Mouse (Mus musculus): ENCODE measurements around the gene Grem1. TPM values are rescaled to one million over a fixed set of nuclear protein-coding genes. Genes with fewer than 3 reads are reported as not detected.

The Grem1 gene
- polyA plus RNA-seq (2015; fragmentation: Nextera tagmentation; extraction: Ambion mirVana): 11.0 and 15.8 TPM in 2 replicates

GRCm38 (mm10) chr2:113758311-113759161 is at the start of gene Grem1:
TSS of gene Grem1 (minus strand) at chr2:113758646.
- peak within 1 kb of the TSS; percentile 43 for H3K4me3 ChIP-seq (ENCODE audit: low read depth, low read length)
- H3K27me3 ChIP-seq (replicated peaks; ENCODE audit: control insufficient read depth, insufficient read depth, low read length): peaks cover 30% of the 10 kb centered on the region
- H3K27ac ChIP-seq (ENCODE audit: low read depth, low read length): peak within 1 kb of the TSS; percentile 15; the same call in 1 of the 2 replicates
- peak within 1 kb of the TSS; percentile 66 for H3K4me2 ChIP-seq (replicated peaks; ENCODE audit: low read depth)
- no peaks in the 10 kb centered on the region for H3K36me3 ChIP-seq (ENCODE audit: control insufficient read depth, insufficient read depth)
- 0 out of 2 replicates have a peak within 1 kb of the TSS, but pooled peaks have one; percentile 17 for H3K9ac ChIP-seq (ENCODE audit: low read depth, low read length)
- no peak for TF ChIP-seq CTCF (IDR thresholded peaks at IDR 0.05; ENCODE audit: low read depth)
- H3K4me1 ChIP-seq (replicated peaks; ENCODE audit: control insufficient read depth, insufficient read depth, low read length): no peaks in the 10 kb centered on the region
- WGBS: 1% methylated on average over 63 of the region's 64 CpGs
- 0 out of 2 replicates have a peak, but pooled peaks have one; percentile 13 for ATAC-seq
- H3K9me3 ChIP-seq (ENCODE audit: control insufficient read depth): no peaks in the 10 kb centered on the region

- Histone ChIP-seq H3K9ac (ENCODE audit: low read depth, low read length) (no peak overlapping the region), H3K36me3 (ENCODE audit: control insufficient read depth, insufficient read depth) (no peaks in the 10 kb centered on the region), H3K4me1 (replicated peaks; ENCODE audit: control insufficient read depth, insufficient read depth, low read length) (no peaks in the 10 kb centered on the region), H3K27me3 (replicated peaks; ENCODE audit: control insufficient read depth, insufficient read depth, low read length) (no peaks in the 10 kb centered on the region), H3K27ac (ENCODE audit: low read depth, low read length) (no peak overlapping the region), H3K4me2 (replicated peaks; ENCODE audit: low read depth) (no peak overlapping the region), H3K9me3 (ENCODE audit: control insufficient read depth) (no peaks in the 10 kb centered on the region), H3K4me3 (ENCODE audit: low read depth, low read length) (no peak overlapping the region)
- no peak for ATAC-seq
- TF ChIP-seq CTCF (IDR thresholded peaks at IDR 0.05; ENCODE audit: low read depth): peak; percentile 84
- 22% methylated on average over 9 of the region's 9 CpGs for WGBS
These were observed 49.2 kb upstream of the Grem1 start for GRCm38 (mm10) chr2:113807640-113808039.

GRCm38 (mm10) chr2:113806851-113807577 is 48.6 kb upstream of the Grem1 start:
- no peak for TF ChIP-seq CTCF (IDR thresholded peaks at IDR 0.05; ENCODE audit: low read depth)
- Histone ChIP-seq H3K4me2 (replicated peaks; ENCODE audit: low read depth) (no peak overlapping the region), H3K36me3 (ENCODE audit: control insufficient read depth, insufficient read depth) (no peaks in the 10 kb centered on the region), H3K9ac (ENCODE audit: low read depth, low read length) (no peak overlapping the region), H3K9me3 (ENCODE audit: control insufficient read depth) (no peaks in the 10 kb centered on the region), H3K4me1 (replicated peaks; ENCODE audit: control insufficient read depth, insufficient read depth, low read length) (no peaks in the 10 kb centered on the region), H3K27ac (ENCODE audit: low read depth, low read length) (no peak overlapping the region), H3K4me3 (ENCODE audit: low read depth, low read length) (no peak overlapping the region), H3K27me3 (replicated peaks; ENCODE audit: control insufficient read depth, insufficient read depth, low read length) (no peaks in the 10 kb centered on the region)
- ATAC-seq: no peak
- 61% methylated on average over 10 of the region's 10 CpGs for WGBS

GRCm38 (mm10) chr2:113805765-113806164 is 47.3 kb upstream of the Grem1 start:
- H3K9me3 ChIP-seq (ENCODE audit: control insufficient read depth): no peaks in the 10 kb centered on the region
- H3K4me2 ChIP-seq (replicated peaks; ENCODE audit: low read depth): no peak overlapping the region
- H3K4me1 ChIP-seq (replicated peaks; ENCODE audit: control insufficient read depth, insufficient read depth, low read length): no peaks in the 10 kb centered on the region
- H3K36me3 ChIP-seq (ENCODE audit: control insufficient read depth, insufficient read depth): no peaks in the 10 kb centered on the region
- ATAC-seq: no peak
- H3K4me3 ChIP-seq (ENCODE audit: low read depth, low read length): no peak overlapping the region
- H3K9ac ChIP-seq (ENCODE audit: low read depth, low read length): no peak overlapping the region
- 75% methylated on average over 4 of the region's 4 CpGs for WGBS
- no peak overlapping the region for H3K27ac ChIP-seq (ENCODE audit: low read depth, low read length)
- no peaks in the 10 kb centered on the region for H3K27me3 ChIP-seq (replicated peaks; ENCODE audit: control insufficient read depth, insufficient read depth, low read length)
- no peak for TF ChIP-seq CTCF (IDR thresholded peaks at IDR 0.05; ENCODE audit: low read depth)

- H3K9ac ChIP-seq (ENCODE audit: low read depth, low read length): no peak overlapping the region
- no peak overlapping the region for H3K27ac ChIP-seq (ENCODE audit: low read depth, low read length)
- no peak overlapping the region for H3K4me2 ChIP-seq (replicated peaks; ENCODE audit: low read depth)
- no peaks in the 10 kb centered on the region for H3K36me3 ChIP-seq (ENCODE audit: control insufficient read depth, insufficient read depth)
- H3K4me3 ChIP-seq (ENCODE audit: low read depth, low read length): no peak overlapping the region
- no peaks in the 10 kb centered on the region for H3K9me3 ChIP-seq (ENCODE audit: control insufficient read depth)
- no peaks in the 10 kb centered on the region for H3K4me1 ChIP-seq (replicated peaks; ENCODE audit: control insufficient read depth, insufficient read depth, low read length)
- no peaks in the 10 kb centered on the region for H3K27me3 ChIP-seq (replicated peaks; ENCODE audit: control insufficient read depth, insufficient read depth, low read length)
- ATAC-seq: no peak
- no peak for TF ChIP-seq CTCF (IDR thresholded peaks at IDR 0.05; ENCODE audit: low read depth)
- 42% methylated on average over 1 of the region's 1 CpGs for WGBS
These were observed 45.3 kb upstream of the Grem1 start for GRCm38 (mm10) chr2:113803753-113804152.

GRCm38 (mm10) chr2:113800846-113801245 is 42.4 kb upstream of the Grem1 start:
- H3K4me1 ChIP-seq (replicated peaks; ENCODE audit: control insufficient read depth, insufficient read depth, low read length): no peaks in the 10 kb centered on the region
- H3K9ac ChIP-seq (ENCODE audit: low read depth, low read length): no peak overlapping the region
- no peak for TF ChIP-seq CTCF (IDR thresholded peaks at IDR 0.05; ENCODE audit: low read depth)
- no peaks in the 10 kb centered on the region for H3K27me3 ChIP-seq (replicated peaks; ENCODE audit: control insufficient read depth, insufficient read depth, low read length)
- 75% methylated on average over 5 of the region's 5 CpGs for WGBS
- no peak overlapping the region for H3K4me2 ChIP-seq (replicated peaks; ENCODE audit: low read depth)
- H3K27ac ChIP-seq (ENCODE audit: low read depth, low read length): no peak overlapping the region
- no peak overlapping the region for H3K4me3 ChIP-seq (ENCODE audit: low read depth, low read length)
- H3K9me3 ChIP-seq (ENCODE audit: control insufficient read depth): no peaks in the 10 kb centered on the region
- ATAC-seq: no peak
- no peaks in the 10 kb centered on the region for H3K36me3 ChIP-seq (ENCODE audit: control insufficient read depth, insufficient read depth)
